Mouse (Mus musculus) 3134 (cell line): ENCODE results near the gene Gm4201.
"Not testable (repeated sequence)": the region's sequence is repeated elsewhere in the genome, so short reads cannot be mapped to it uniquely, and the experiment has no call there.

ENCODE experiments used
- DNase-seq: peaks from one replicate; pipeline ENCODE4 v3.0.0-alpha.2; 2011; ENCODE audit warnings: low spot score; ENCODE audit not compliant: insufficient read length; ENCODE audit errors: extremely low read depth

Gm4201 gene

GRCm38 (mm10) chr7:22565243-22565642, at the start of gene Gm4201:
TSS of gene Gm4201 (minus strand) at chr7:22565343.
- DNase-seq, result not testable (repeated sequence)

GRCm38 (mm10) chr7:22588027-22588426, 22.9 kb upstream of the Gm4201 start, which contains the start of gene Gm4565:
TSS of gene Gm4565 (minus strand) at chr7:22588127.
- DNase-seq, result not testable (repeated sequence)

GRCm38 (mm10) chr7:22534787-22535186, 30.4 kb downstream of the Gm4201 start, which contains the start of gene Gm8677:
TSS of gene Gm8677 (minus strand) at chr7:22534887.
- DNase-seq, result not testable (repeated sequence)

GRCm38 (mm10) chr7:22522667-22523066, 42.5 kb downstream of the Gm4201 start, which contains the start of gene Vmn1r152:
TSS of gene Vmn1r152 (plus strand) at chr7:22522967.
- DNase-seq, result not testable (repeated sequence)
